Mouse (Mus musculus): ENCODE data around the gene Fgfr2. TPM values are rescaled to one million over a fixed set of nuclear protein-coding genes. Genes with fewer than 3 reads are reported as not detected.
A peak's percentile ranks its signal among the peaks of the same experiment; 100 is the strongest.
"Not testable (repeated sequence)": the region's sequence is repeated elsewhere in the genome, so short reads cannot be mapped to it uniquely, and the experiment has no call there.

The Fgfr2 gene
- polyA plus RNA-seq, 1 experiment, result 14.8 TPM

DNA sequence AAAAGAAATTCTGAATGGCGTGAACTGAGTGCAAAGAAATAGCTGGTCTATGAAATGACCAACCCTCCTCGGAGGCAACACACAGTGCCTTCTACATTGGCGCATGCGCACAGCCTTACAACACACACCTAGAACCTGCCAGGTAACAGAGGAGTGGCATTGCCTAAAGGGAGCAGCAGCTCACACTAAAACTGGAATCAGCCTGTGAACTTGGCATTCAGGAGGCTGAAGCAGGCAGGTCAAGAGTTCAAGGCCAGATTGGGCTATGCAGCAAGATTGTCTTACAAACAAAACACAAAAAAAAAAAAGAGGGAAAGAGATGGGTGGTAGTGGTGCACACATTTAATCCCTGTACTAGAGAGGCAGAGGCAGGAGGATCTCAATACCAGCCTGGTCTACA lies 13.7 kb downstream of the Fgfr2 start:
- H3K27ac ChIP-seq (ENCODE audit: insufficient read depth, low read depth, low read length), result no peak overlapping the region
- peaks cover 50% of the 10 kb centered on the region for H3K4me1 ChIP-seq (ENCODE audit: control insufficient read depth, insufficient read depth, low read length)
- TF ChIP-seq CTCF (conservative IDR thresholded peaks at IDR 0.05; ENCODE audit: insufficient read depth, insufficient read length, low read depth, low read length) (no peak), POLR2A (IDR thresholded peaks at IDR 0.05; ENCODE audit: low read depth, low read length) (no peak)
- DNase-seq, result peak; percentile 51
- no peaks in the 10 kb centered on the region for H3K36me3 ChIP-seq (ENCODE audit: control insufficient read depth, insufficient read depth, low read length)
- no peak overlapping the region for H3K4me3 ChIP-seq (ENCODE audit: insufficient read depth, low read depth, low read length)
- H3K27me3 ChIP-seq (replicated peaks; ENCODE audit: control insufficient read depth, insufficient read depth, low read length), result no peaks in the 10 kb centered on the region
- WGBS, result 81% methylated on average over 4 of the region's 4 CpGs

DNA sequence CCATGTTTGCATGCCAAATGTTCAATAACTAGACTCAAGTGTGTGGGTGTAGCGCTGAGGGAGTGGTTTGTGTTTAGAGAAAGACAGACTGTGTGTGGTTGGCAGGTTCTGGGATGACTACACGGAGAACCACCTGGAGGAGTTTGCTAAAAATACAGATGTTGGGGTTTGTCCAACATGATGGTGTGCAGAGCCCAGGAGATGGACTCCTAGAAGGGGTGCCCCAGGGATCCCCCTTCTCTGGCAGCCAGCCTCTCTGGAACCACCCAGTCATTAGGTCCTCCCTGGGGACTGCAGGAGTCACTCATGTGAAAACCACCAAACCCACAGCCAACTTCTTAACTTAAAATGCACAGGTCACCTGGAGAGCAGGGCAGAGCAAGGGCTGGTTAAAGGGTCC lies 14.5 kb downstream of the Fgfr2 start:
- DNase-seq, result peak; percentile 63
- H3K4me1 ChIP-seq (ENCODE audit: control insufficient read depth, insufficient read depth, low read length), result peaks cover 45% of the 10 kb centered on the region
- no peak for TF ChIP-seq POLR2A (IDR thresholded peaks at IDR 0.05; ENCODE audit: low read depth, low read length)
- TF ChIP-seq CTCF (conservative IDR thresholded peaks at IDR 0.05; ENCODE audit: insufficient read depth, insufficient read length, low read depth, low read length), result no peak
- H3K4me3 ChIP-seq (ENCODE audit: insufficient read depth, low read depth, low read length), result no peak overlapping the region
- H3K27me3 ChIP-seq (replicated peaks; ENCODE audit: control insufficient read depth, insufficient read depth, low read length), result no peaks in the 10 kb centered on the region
- no peaks in the 10 kb centered on the region for H3K36me3 ChIP-seq (ENCODE audit: control insufficient read depth, insufficient read depth, low read length)
- no peak overlapping the region for H3K27ac ChIP-seq (ENCODE audit: insufficient read depth, low read depth, low read length)
- 69% methylated on average over 2 of the region's 2 CpGs for whole genome bisulfite sequencing

DNA sequence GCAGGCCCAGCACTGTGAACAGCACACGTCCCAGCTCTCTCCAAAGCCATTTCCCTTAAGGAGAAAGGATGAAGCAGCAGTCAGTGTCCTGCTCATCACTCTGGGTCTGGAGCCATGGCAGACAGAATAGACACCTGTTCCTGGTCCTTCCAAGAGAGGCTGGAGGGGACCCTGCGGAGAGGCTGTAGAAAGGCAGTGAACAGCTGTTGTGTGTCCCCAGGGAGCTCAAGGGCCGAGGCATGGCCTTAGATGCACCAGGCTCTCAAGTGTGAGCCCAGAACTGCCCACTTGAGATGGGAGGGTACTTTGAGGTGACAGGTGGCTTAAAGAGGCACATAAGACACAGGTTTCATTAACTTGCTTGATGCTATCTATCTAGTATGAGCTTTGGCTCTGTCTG lies 20.6 kb downstream of the Fgfr2 start:
- Histone ChIP-seq H3K4me1 (ENCODE audit: control insufficient read depth, insufficient read depth, low read length) (peaks cover 25% of the 10 kb centered on the region), H3K27me3 (replicated peaks; ENCODE audit: control insufficient read depth, insufficient read depth, low read length) (no peaks in the 10 kb centered on the region), H3K4me3 (ENCODE audit: insufficient read depth, low read depth, low read length) (no peak overlapping the region), H3K27ac (ENCODE audit: insufficient read depth, low read depth, low read length) (no peak overlapping the region), H3K36me3 (ENCODE audit: control insufficient read depth, insufficient read depth, low read length) (no peaks in the 10 kb centered on the region)
- no peak for DNase-seq
- WGBS, result 65% methylated on average over 3 of the region's 3 CpGs
- no peak for TF ChIP-seq CTCF (conservative IDR thresholded peaks at IDR 0.05; ENCODE audit: insufficient read depth, insufficient read length, low read depth, low read length)
- TF ChIP-seq POLR2A (IDR thresholded peaks at IDR 0.05; ENCODE audit: low read depth, low read length), result no peak

DNA sequence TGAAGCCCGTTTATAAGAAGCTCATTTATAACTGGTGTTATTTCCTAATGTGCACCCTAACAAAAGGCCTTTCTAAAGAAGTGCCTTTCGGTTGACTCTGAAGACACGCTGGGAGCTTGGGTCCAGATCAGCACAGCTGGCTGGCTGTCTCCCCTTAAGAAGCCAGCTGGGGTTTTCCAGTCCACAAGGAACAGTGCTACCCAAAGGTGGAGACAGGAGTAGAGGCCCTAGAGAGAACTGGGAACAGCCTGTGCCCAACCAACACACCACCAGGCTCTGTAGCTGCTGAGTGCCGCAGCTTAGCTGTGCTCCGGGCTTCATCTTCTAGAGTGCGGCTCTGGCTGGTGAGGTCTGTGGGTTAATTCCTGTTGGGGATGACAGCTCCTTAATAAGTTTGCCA lies 22.1 kb downstream of the Fgfr2 start:
- Histone ChIP-seq H3K27ac (ENCODE audit: insufficient read depth, low read depth, low read length) (no peak overlapping the region), H3K27me3 (replicated peaks; ENCODE audit: control insufficient read depth, insufficient read depth, low read length) (no peaks in the 10 kb centered on the region), H3K36me3 (ENCODE audit: control insufficient read depth, insufficient read depth, low read length) (no peaks in the 10 kb centered on the region), H3K4me1 (ENCODE audit: control insufficient read depth, insufficient read depth, low read length) (peaks cover 25% of the 10 kb centered on the region), H3K4me3 (ENCODE audit: insufficient read depth, low read depth, low read length) (no peak overlapping the region)
- 72% methylated on average over 6 of the region's 6 CpGs for WGBS
- DNase-seq, result no peak
- TF ChIP-seq POLR2A (IDR thresholded peaks at IDR 0.05; ENCODE audit: low read depth, low read length) (no peak), CTCF (conservative IDR thresholded peaks at IDR 0.05; ENCODE audit: insufficient read depth, insufficient read length, low read depth, low read length) (no peak)

DNA sequence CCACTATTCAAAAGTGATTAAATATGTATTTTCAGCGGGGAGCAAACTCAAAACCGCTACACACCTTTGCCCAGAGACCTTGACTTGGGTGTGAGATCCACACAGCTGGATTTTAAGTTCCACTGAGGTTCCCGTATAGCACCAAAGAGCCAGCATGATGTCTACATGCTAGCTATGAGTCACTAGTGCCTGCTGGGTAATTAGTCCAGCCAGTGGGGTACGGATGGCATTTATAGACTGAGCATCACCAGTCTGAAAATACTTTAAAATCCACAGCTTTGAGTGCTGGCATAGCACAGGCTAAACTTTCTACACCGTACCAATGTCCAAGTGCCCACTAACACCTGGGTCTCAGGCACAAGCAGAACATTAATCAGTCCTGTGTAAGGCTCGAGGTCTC lies 23.0 kb downstream of the Fgfr2 start:
- WGBS, result 51% methylated on average over 6 of the region's 6 CpGs
- Histone ChIP-seq H3K27ac (ENCODE audit: insufficient read depth, low read depth, low read length) (0 out of 2 replicates have a peak overlapping the region, but pooled peaks have one; percentile 12), H3K27me3 (replicated peaks; ENCODE audit: control insufficient read depth, insufficient read depth, low read length) (no peaks in the 10 kb centered on the region), H3K4me1 (ENCODE audit: control insufficient read depth, insufficient read depth, low read length) (peaks cover 25% of the 10 kb centered on the region), H3K4me3 (ENCODE audit: insufficient read depth, low read depth, low read length) (no peak overlapping the region), H3K36me3 (ENCODE audit: control insufficient read depth, insufficient read depth, low read length) (no peaks in the 10 kb centered on the region)
- no peak for DNase-seq
- TF ChIP-seq CTCF (conservative IDR thresholded peaks at IDR 0.05; ENCODE audit: insufficient read depth, insufficient read length, low read depth, low read length) (no peak), POLR2A (IDR thresholded peaks at IDR 0.05; ENCODE audit: low read depth, low read length) (no peak)

DNA sequence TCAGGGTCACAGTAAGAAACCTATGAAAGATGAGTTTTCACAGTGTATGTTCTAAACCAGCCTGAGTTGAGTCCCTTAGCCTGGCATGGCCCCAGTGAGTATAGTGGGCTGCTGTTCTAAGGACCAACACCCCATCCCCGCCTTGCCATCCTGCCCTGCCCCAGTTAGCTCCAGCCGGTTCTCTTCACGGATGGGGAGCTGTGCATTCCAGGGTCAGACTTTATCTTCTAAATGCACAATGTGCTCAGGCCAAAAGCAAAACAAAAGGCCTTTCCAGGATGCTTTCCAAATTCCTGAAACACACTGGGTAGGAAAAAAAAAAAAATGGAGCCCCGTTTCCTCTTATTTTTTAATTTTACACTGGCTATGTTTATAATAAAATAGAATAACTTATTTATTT lies 23.9 kb downstream of the Fgfr2 start:
- DNase-seq, result peak; percentile 74
- Histone ChIP-seq H3K27me3 (replicated peaks; ENCODE audit: control insufficient read depth, insufficient read depth, low read length) (no peaks in the 10 kb centered on the region), H3K4me1 (ENCODE audit: control insufficient read depth, insufficient read depth, low read length) (peaks cover 25% of the 10 kb centered on the region), H3K27ac (ENCODE audit: insufficient read depth, low read depth, low read length) (peak overlapping the region; percentile 22), H3K4me3 (ENCODE audit: insufficient read depth, low read depth, low read length) (no peak overlapping the region), H3K36me3 (ENCODE audit: control insufficient read depth, insufficient read depth, low read length) (no peaks in the 10 kb centered on the region)
- TF ChIP-seq POLR2A (IDR thresholded peaks at IDR 0.05; ENCODE audit: low read depth, low read length) (no peak), CTCF (conservative IDR thresholded peaks at IDR 0.05; ENCODE audit: insufficient read depth, insufficient read length, low read depth, low read length) (no peak)
- 13% methylated on average over 4 of the region's 4 CpGs for WGBS

DNA sequence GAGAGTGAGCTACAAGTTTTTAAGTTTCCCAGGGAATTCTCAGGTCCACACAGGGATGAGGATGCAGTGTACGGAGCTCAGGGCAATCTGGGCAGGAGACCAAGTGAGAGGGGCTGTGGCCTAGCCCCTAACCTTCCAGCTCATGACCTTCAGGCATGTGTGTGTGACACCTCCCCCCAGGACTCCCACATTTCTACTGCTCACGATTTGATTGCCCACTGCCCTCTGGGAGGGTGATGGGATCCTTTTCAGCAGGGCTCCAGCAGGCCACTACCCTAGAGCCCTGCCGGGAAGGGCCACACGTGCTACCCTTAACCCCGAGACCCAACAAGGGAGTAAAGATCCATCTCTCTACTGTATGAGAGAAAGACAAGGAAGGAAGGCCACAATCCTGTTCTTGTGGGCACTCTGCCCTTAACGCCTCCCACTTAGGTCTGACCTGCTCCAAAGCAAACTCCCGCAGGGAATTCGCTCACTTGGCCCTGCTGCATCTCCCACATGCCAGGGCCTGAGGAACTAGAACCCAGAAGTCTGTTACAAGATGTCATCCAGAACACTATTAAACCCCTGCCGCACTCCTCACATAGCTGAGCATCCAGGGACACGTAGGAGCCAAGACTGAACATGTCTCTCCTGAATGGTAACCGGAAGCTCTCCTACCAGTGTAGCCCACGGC lies 24.9 kb downstream of the Fgfr2 start:
- H3K36me3 ChIP-seq (ENCODE audit: control insufficient read depth, insufficient read depth, low read length), result no peaks in the 10 kb centered on the region
- WGBS, result 54% methylated on average over 12 of the region's 12 CpGs
- H3K4me1 ChIP-seq (ENCODE audit: control insufficient read depth, insufficient read depth, low read length), result peaks cover 19% of the 10 kb centered on the region
- H3K27ac ChIP-seq (ENCODE audit: insufficient read depth, low read depth, low read length), result peak overlapping the region; percentile 1; the same call in 1 of the 2 replicates
- H3K27me3 ChIP-seq (replicated peaks; ENCODE audit: control insufficient read depth, insufficient read depth, low read length), result no peaks in the 10 kb centered on the region
- TF ChIP-seq CTCF (conservative IDR thresholded peaks at IDR 0.05; ENCODE audit: insufficient read depth, insufficient read length, low read depth, low read length) (no peak), POLR2A (IDR thresholded peaks at IDR 0.05; ENCODE audit: low read depth, low read length) (no peak)
- no peak overlapping the region for H3K4me3 ChIP-seq (ENCODE audit: insufficient read depth, low read depth, low read length)
- DNase-seq, result no peak

DNA sequence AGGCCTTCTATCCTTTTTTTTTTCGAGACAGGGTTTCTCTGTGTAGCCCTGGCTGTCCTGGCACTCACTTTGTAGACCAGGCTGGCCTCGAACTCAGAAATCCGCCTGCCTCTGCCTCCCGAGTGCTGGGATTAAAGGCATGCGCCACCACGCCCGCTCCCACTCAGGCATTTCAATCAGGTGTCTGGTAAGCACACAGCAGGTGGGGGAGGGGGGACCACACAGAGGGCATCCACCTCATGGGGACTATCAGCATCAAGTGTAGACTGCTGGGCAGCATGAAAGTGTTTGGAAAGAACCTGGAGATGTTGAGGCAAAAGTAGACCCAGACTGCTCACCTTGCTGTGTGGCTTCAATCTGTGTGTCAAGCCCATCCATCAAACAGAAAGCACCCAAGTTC lies 27.5 kb downstream of the Fgfr2 start:
- H3K27ac ChIP-seq (ENCODE audit: insufficient read depth, low read depth, low read length); H3K4me3 ChIP-seq (ENCODE audit: insufficient read depth, low read depth, low read length); H3K27me3 ChIP-seq (replicated peaks; ENCODE audit: control insufficient read depth, insufficient read depth, low read length); H3K36me3 ChIP-seq (ENCODE audit: control insufficient read depth, insufficient read depth, low read length); DNase-seq: not testable (repeated sequence)
- 92% methylated on average over 7 of the region's 7 CpGs for WGBS
- peaks cover 24% of the 10 kb centered on the region for H3K4me1 ChIP-seq (ENCODE audit: control insufficient read depth, insufficient read depth, low read length)

All from kidney, adult 2 months (tissue).